Mouse (Mus musculus) liver, embryonic 15.5 days (tissue): ENCODE measurements around the gene Tpst1. TPM values are rescaled to one million over a fixed set of nuclear protein-coding genes. Genes with fewer than 3 reads are reported as not detected.

Source experiments
- ATAC-seq: fragments of 200-750 bp; cut with Nextera tagmentation; 2 replicates; pipeline ENCODE4 v1.8.0; 2017; ENCODE audit warnings: moderate number of reproducible peaks, mild to moderate bottlenecking, moderate library complexity; ENCODE audit not compliant: insufficient read depth
- H3K27ac ChIP-seq: fragments of 300-500 bp; sonication (generic); replicated peaks from 2 replicates; pipeline ENCODE4 v1.5.1; 2015; ENCODE audit warnings: mild to moderate bottlenecking, inconsistent platforms
- H3K27me3 ChIP-seq: fragments of 300-500 bp; sonication (generic); 2 replicates; pipeline ENCODE4 v1.6.1; 2015; ENCODE audit warnings: mild to moderate bottlenecking, inconsistent platforms
- H3K36me3 ChIP-seq: fragments of 300-500 bp; sonication (generic); replicated peaks from 2 replicates; pipeline ENCODE4 v1.6.1; 2015; ENCODE audit warnings: moderate library complexity, mild to moderate bottlenecking, inconsistent platforms
- H3K4me1 ChIP-seq: fragments of 300-500 bp; sonication (generic); replicated peaks from 2 replicates; pipeline ENCODE4 v1.6.1; 2015; ENCODE audit warnings: inconsistent platforms
- H3K4me2 ChIP-seq: fragments of 300-500 bp; sonication (generic); 2 replicates; pipeline ENCODE4 v1.6.1; 2015; ENCODE audit warnings: moderate library complexity, mild to moderate bottlenecking, inconsistent platforms
- H3K4me3 ChIP-seq: fragments of 300-500 bp; sonication (generic); replicated peaks from 2 replicates; pipeline ENCODE4 v1.5.1; 2015; ENCODE audit warnings: mild to moderate bottlenecking, inconsistent platforms
- H3K9ac ChIP-seq: fragments of 300-500 bp; sonication (generic); 2 replicates; pipeline ENCODE4 v1.6.1; 2015; ENCODE audit warnings: moderate library complexity, mild to moderate bottlenecking, inconsistent platforms
- H3K9me3 ChIP-seq: fragments of 300-500 bp; sonication (generic); replicated peaks from 2 replicates; pipeline ENCODE4 v1.6.1; 2016; ENCODE audit warnings: inconsistent platforms
- WGBS: fragments of 180-500 bp; shearing (Covaris S2); methylation state at CpG from one replicate; pipeline ENCODE4 v1.1.7; 2015; ENCODE audit warnings: mixed read lengths; ENCODE audit not compliant: insufficient replicate concordance; 5-methylcytosine and 5-hydroxymethylcytosine counted together
- polyA plus RNA-seq: library from polyadenylated mRNA; unstranded; fragments of >200 nt; fragmentation: Nextera tagmentation; extraction: Ambion mirVana; gene quantifications from 2 replicates; pipeline ENCODE4 v1.2.1, GENCODE M21; 2015

The Tpst1 gene
- polyA plus RNA-seq, 1 experiment from 2014 or later = 22.6 TPM

DNA sequence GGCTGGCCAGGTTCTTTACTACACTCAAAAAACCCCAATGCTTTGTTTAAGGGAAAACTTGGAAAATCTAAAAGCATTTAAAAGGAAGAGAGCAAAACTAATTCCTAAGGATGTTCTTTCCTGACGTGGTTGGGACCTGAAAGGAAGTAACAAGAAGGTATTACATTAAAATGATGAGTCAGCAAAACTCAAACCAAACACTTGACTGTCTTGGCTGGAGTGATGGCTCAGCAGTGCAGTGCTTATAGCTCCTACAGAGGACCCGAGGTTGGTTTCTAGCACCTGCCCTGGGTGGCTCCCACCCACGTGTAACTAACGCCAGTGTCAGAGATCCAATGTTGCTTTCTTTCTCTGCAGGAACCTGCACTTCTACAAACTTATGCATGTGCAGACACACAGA, 31.9 kb upstream of the Tpst1 start:
- H3K27ac ChIP-seq = no peak overlapping the region
- WGBS = 66% methylated on average over 4 of the region's 4 CpGs
- H3K4me3 ChIP-seq = no peak overlapping the region
- H3K9me3 ChIP-seq = no peaks in the 10 kb centered on the region
- no peak for ATAC-seq
- H3K4me2 ChIP-seq = no peak overlapping the region
- H3K27me3 ChIP-seq = no peaks in the 10 kb centered on the region
- H3K9ac ChIP-seq = no peak overlapping the region
- H3K4me1 ChIP-seq = 0 out of 2 replicates have a peak, but pooled peaks cover 5% of the 10 kb centered on the region
- peaks cover 68% of the 10 kb centered on the region for H3K36me3 ChIP-seq

DNA sequence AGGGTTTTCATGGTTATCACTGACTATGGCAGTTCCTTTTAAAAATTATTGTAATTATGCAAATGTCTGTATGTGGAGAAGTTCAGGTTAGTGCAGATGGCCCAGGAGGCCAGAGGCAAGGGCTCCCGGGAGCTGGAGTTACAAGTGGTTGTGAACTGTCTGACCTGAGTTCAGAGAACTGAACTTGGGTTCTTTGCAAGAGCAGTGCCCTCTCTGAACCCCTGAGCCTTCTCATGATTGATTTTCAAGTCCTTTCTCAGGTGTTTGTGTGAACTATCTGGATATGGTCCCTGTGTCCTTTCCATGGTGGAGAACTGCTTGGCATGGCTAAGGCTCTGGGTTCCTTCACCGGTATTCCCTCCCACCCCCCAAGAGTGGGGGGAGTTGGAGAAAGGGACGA, 29.4 kb upstream of the Tpst1 start:
- H3K9ac ChIP-seq = no peak overlapping the region
- ATAC-seq = no peak
- H3K9me3 ChIP-seq = no peaks in the 10 kb centered on the region
- WGBS = 78% methylated on average over 3 of the region's 3 CpGs
- H3K36me3 ChIP-seq = peaks cover 74% of the 10 kb centered on the region
- 0 out of 2 replicates have a peak, but pooled peaks cover 5% of the 10 kb centered on the region for H3K4me1 ChIP-seq
- no peak overlapping the region; the same call in 1 of the 2 replicates for H3K27ac ChIP-seq
- no peaks in the 10 kb centered on the region for H3K27me3 ChIP-seq
- no peak overlapping the region for H3K4me3 ChIP-seq
- H3K4me2 ChIP-seq = no peak overlapping the region

- no peak overlapping the region for H3K4me3 ChIP-seq
- H3K4me2 ChIP-seq = no peak overlapping the region
- WGBS = 72% methylated on average over 7 of the region's 7 CpGs
- H3K4me1 ChIP-seq = 0 out of 2 replicates have a peak, but pooled peaks cover 5% of the 10 kb centered on the region
- no peaks in the 10 kb centered on the region for H3K9me3 ChIP-seq
- peak; percentile 56 for ATAC-seq
- H3K9ac ChIP-seq = no peak overlapping the region
- H3K36me3 ChIP-seq = peaks cover 77% of the 10 kb centered on the region
- H3K27ac ChIP-seq = no peak overlapping the region
- H3K27me3 ChIP-seq = no peaks in the 10 kb centered on the region
Measured at GRCm38 (mm10) chr5:130044201-130044695, 28.9 kb upstream of the Tpst1 start.

DNA sequence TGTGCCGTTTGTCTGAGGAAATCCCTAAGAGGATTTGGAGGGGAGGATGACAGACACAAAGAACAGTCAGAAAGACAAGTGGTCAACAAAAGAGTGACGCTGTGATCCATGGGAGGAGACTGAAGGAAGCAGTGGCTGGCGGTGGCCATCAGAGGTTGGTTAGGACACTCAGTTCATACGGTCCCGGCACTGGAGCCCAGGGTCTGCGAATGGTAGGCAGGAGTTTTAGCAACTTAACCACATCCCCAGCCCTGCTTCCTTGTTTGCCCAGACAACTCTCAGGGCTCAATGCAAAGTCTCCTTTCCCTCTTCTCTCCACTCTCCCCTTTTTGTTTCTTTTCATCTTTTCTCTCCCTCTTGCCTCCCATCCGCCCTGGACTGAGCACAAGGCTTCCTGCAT, 27.0 kb upstream of the Tpst1 start:
- H3K4me3 ChIP-seq = no peak overlapping the region
- WGBS = 80% methylated on average over 7 of the region's 7 CpGs
- H3K36me3 ChIP-seq = peaks cover 75% of the 10 kb centered on the region
- no peaks in the 10 kb centered on the region for H3K27me3 ChIP-seq
- ATAC-seq = no peak
- no peak overlapping the region for H3K9ac ChIP-seq
- no peaks in the 10 kb centered on the region for H3K9me3 ChIP-seq
- H3K4me2 ChIP-seq = no peak overlapping the region
- H3K4me1 ChIP-seq = 0 out of 2 replicates have a peak, but pooled peaks cover 5% of the 10 kb centered on the region
- H3K27ac ChIP-seq = no peak overlapping the region

DNA sequence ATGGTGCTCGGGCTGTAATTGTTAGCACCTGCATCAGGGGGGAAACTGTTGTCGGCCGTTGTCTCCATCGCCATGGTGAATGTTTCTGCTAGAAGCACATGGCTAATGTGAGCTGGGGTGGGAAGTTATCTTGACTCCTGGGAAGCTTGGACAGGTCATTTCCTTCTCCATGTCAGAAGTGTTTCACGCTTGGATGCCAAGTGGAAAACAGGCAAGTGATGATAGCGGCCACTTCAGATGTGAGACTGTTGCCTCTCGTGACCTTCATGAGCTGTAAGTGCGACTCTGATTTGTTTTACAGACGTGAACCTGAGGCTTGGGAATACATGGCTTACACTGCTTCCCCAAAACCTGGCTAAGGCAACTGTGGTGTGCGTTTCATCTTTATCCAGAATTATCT, 26.5 kb upstream of the Tpst1 start:
- ATAC-seq = no peak
- no peak overlapping the region for H3K27ac ChIP-seq
- WGBS = 86% methylated on average over 10 of the region's 10 CpGs
- no peak overlapping the region for H3K4me3 ChIP-seq
- H3K36me3 ChIP-seq = peaks cover 75% of the 10 kb centered on the region
- no peak overlapping the region for H3K4me2 ChIP-seq
- 0 out of 2 replicates have a peak, but pooled peaks cover 5% of the 10 kb centered on the region for H3K4me1 ChIP-seq
- H3K27me3 ChIP-seq = no peaks in the 10 kb centered on the region
- no peak overlapping the region for H3K9ac ChIP-seq
- no peaks in the 10 kb centered on the region for H3K9me3 ChIP-seq

DNA sequence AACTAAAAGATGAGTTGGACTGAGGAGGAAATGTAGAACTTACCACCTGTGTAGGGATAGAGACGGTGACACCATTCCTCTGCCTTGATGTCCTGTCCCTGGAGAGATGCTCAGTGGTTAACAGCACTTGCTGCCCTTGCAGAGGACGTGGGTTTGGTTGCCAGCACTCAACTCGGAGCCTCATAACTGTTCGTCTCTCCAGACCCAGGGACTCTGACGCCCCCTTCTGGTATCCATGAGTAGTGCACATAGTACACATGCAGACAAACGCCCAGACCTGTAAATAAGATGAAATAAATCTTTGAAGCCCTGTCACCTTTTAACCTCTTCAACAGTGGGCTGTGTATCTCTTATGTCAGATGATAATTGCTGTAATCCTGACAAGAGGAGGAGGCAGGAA, 26.1 kb upstream of the Tpst1 start:
- H3K9ac ChIP-seq = no peak overlapping the region
- no peak overlapping the region for H3K4me2 ChIP-seq
- H3K4me1 ChIP-seq = 0 out of 2 replicates have a peak, but pooled peaks cover 5% of the 10 kb centered on the region
- H3K9me3 ChIP-seq = no peaks in the 10 kb centered on the region
- no peak for ATAC-seq
- 71% methylated on average over 6 of the region's 6 CpGs for WGBS
- no peaks in the 10 kb centered on the region for H3K27me3 ChIP-seq
- H3K4me3 ChIP-seq = no peak overlapping the region
- H3K36me3 ChIP-seq = peaks cover 74% of the 10 kb centered on the region
- no peak overlapping the region for H3K27ac ChIP-seq

GRCm38 (mm10) chr5:130048786-130049520, 24.2 kb upstream of the Tpst1 start:
- ATAC-seq = no peak
- Histone ChIP-seq H3K9ac (no peak overlapping the region), H3K4me3 (no peak overlapping the region), H3K9me3 (no peaks in the 10 kb centered on the region), H3K27me3 (no peaks in the 10 kb centered on the region), H3K27ac (no peak overlapping the region), H3K36me3 (peaks cover 72% of the 10 kb centered on the region), H3K4me2 (no peak overlapping the region), H3K4me1 (peaks cover 14% of the 10 kb centered on the region)
- WGBS = 85% methylated on average over 15 of the region's 15 CpGs

GRCm38 (mm10) chr5:130050416-130050815, 22.7 kb upstream of the Tpst1 start:
- no peak overlapping the region for H3K27ac ChIP-seq
- peaks cover 70% of the 10 kb centered on the region for H3K36me3 ChIP-seq
- H3K9ac ChIP-seq = no peak overlapping the region
- no peaks in the 10 kb centered on the region for H3K27me3 ChIP-seq
- H3K4me2 ChIP-seq = no peak overlapping the region
- no peaks in the 10 kb centered on the region for H3K9me3 ChIP-seq
- no peak overlapping the region for H3K4me3 ChIP-seq
- peaks cover 12% of the 10 kb centered on the region for H3K4me1 ChIP-seq
- 75% methylated on average over 6 of the region's 6 CpGs for WGBS
- ATAC-seq = no peak

DNA sequence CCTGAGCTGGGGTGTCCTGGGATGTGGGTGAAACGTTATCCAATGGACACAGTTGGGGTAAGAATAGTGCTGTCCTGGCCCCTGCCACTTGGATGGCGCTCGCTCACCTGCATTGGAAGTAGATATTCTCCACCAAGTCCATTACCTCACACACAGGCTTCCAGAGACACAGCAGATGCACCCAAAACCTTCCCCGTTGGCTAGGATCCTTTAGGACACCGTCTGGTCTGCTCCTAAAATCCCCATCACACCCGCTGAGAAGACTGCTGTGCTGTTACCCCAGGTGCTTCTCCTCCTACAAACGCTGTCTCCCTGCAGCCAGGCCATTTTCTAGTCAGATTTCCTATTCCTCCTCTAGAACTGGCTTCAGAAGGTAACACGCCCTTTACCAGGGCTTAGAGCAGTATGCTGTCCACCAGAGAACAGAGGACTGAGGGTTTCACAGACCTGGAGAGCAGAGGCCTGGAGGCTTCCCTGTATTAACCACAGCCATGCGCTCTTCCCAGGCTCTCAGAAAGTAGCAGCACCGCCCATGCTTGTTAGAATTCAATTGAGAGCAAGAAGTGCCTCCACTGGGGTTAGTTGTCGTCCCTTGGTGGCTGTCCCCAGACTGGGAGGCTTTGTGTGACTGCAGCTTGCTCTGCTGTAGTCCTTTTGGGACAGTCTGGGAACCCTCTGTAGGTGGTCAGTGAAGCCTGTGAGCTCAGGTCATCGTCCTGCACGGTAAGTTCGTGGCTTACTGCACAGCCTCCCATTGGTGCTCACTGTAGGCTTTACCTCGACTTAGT, 21.9 kb upstream of the Tpst1 start:
- H3K4me3 ChIP-seq = no peak overlapping the region
- no peak overlapping the region for H3K27ac ChIP-seq
- 81% methylated on average over 15 of the region's 15 CpGs for WGBS
- H3K36me3 ChIP-seq = peaks cover 65% of the 10 kb centered on the region
- H3K27me3 ChIP-seq = no peaks in the 10 kb centered on the region
- H3K4me1 ChIP-seq = peaks cover 19% of the 10 kb centered on the region
- H3K4me2 ChIP-seq = no peak overlapping the region
- no peaks in the 10 kb centered on the region for H3K9me3 ChIP-seq
- no peak overlapping the region for H3K9ac ChIP-seq
- ATAC-seq = no peak

DNA sequence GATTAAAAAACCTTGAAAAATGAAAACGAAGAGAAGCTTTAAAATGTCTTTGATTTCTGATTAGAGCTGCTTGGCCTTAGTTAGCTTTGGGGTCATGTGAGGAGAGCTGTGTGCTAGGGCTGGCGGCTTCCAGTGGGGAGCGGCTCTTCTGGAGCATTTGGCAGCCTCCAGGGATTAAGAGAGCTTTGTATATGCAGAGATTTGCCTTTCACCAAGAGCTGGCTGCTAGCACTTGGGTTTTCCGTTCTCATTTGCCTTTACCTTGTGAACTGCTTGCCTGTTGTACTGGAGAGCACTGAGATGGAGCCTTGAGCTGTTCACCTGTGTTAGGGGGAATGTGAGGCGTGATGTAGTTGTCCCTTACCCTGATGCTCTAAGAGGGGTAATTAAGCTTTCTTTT, 20.6 kb upstream of the Tpst1 start:
- Histone ChIP-seq H3K36me3 (peaks cover 53% of the 10 kb centered on the region), H3K4me1 (peaks cover 21% of the 10 kb centered on the region), H3K27me3 (no peaks in the 10 kb centered on the region), H3K4me2 (no peak overlapping the region), H3K4me3 (no peak overlapping the region), H3K9me3 (no peaks in the 10 kb centered on the region), H3K9ac (no peak overlapping the region), H3K27ac (no peak overlapping the region)
- no peak for ATAC-seq
- 75% methylated on average over 5 of the region's 5 CpGs for WGBS

DNA sequence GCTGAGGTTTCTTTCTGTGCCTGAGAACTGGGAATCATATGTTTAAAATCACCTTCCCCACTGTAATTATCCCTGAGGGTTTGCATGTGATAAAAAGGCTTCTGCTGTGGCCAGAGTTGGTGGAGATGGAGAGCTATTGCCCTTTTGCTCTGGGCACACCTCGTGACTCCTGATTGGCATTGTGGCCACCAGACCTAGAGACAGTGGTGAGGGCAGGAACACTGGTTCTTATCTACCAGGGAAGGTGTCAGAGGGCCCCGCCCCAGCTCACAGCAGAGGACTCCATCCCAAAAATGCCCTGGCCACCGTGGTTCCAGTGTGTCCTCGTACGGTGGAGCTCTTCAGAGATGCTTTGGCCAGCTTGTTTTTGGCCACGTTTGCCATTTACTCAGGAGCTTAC, 20.2 kb upstream of the Tpst1 start:
- Histone ChIP-seq H3K36me3 (peaks cover 54% of the 10 kb centered on the region), H3K9me3 (no peaks in the 10 kb centered on the region), H3K27ac (no peak overlapping the region), H3K4me3 (no peak overlapping the region), H3K4me1 (peaks cover 21% of the 10 kb centered on the region), H3K4me2 (no peak overlapping the region), H3K9ac (no peak overlapping the region), H3K27me3 (no peaks in the 10 kb centered on the region)
- ATAC-seq = no peak
- 60% methylated on average over 6 of the region's 6 CpGs for WGBS
